Mouse (Mus musculus) inflammation-experienced regulatory T-cells, adult 16 weeks (primary cell): ENCODE measurements around the gene Dock8. TPM values are rescaled to one million over a fixed set of nuclear protein-coding genes. Genes with fewer than 3 reads are reported as not detected.

Experiments
- polyA plus RNA-seq: library from polyadenylated mRNA; unstranded; fragments of 100-300 nt; shearing (Covaris generic); gene quantifications from one replicate; pipeline ENCODE4 v1.2.1, GENCODE M21; 2017

Gene Dock8
- 212 TPM for polyA plus RNA-seq

GRCm38 (mm10) chr19:24999201-24999886 lies at the start of gene Dock8:
TSS of gene Dock8 (plus strand) at chr19:24999534.

GRCm38 (mm10) chr19:24961172-24961962 lies 38.0 kb upstream of the Dock8 start, which contains the start of gene Cbwd1:
TSS of gene Cbwd1 (minus strand) at chr19:24961610.

GRCm38 (mm10) chr19:25236596-25237491 lies 237.5 kb downstream of the Dock8 start, which contains the start of gene Kank1:
TSS of gene Kank1 (plus strand) at chr19:25236975.

Other genes with a start within 250 kb of the Dock8 start
- gene Pgm5, start 137.7 kb upstream of the Dock8 start, polyA plus RNA-seq: not detected
- 183 TPM for gene Gm10053, start 123.8 kb upstream of the Dock8 start, polyA plus RNA-seq
- gene Foxd4, start 98.3 kb upstream of the Dock8 start, polyA plus RNA-seq: not detected
- gene Cbwd1, start 37.9 kb upstream of the Dock8 start, polyA plus RNA-seq: 19.2 TPM
- gene Kank1, start 237.4 kb downstream of the Dock8 start, polyA plus RNA-seq: not detected